Comparison of ENCODE assay signal across 11 mouse cellular contexts in genomic region chr11:117339050-117339449, GRCm38 (mm10).
DNase-seq lines count a peak whose midpoint lies in the region; ATAC-seq lines count a peak whose summit lies in the region.
"Had no signal": no experiment of that assay in that cellular context is flagged by ENCODE, and none has a peak within 500 bp of the region (broad histone marks: within the 10 kb centered on the region; RNA-seq: fewer than 3 reads in every experiment).

No protein-coding gene starts in this region.

- ATAC-seq in lung, embryonic 15.5 days (ENCODE audit: borderline replicate concordance, extremely low read depth, low FRiP score, low TSS enrichment) = no peak
- ATAC-seq in liver, embryonic 16.5 days (ENCODE audit: low read depth) = no peak
- ATAC-seq: activated CD4-positive, CD25-positive, alpha-beta regulatory T cell, adult 4 months; inflammation-experienced regulatory T-cells, adult 6 months had no signal

- no peak overlapping the region for H3K4me3 ChIP-seq in heart, embryonic 10.5 days
- H3K4me3 ChIP-seq in lung, embryonic 15.5 days = no peak overlapping the region
- H3K4me3 ChIP-seq in embryonic facial prominence, embryonic 10.5 days = no peak overlapping the region
- no peak overlapping the region for H3K4me3 ChIP-seq in liver, embryonic 16.5 days (ENCODE audit: low read depth, low read length)

- H3K4me2 ChIP-seq in lung, embryonic 15.5 days = no peak overlapping the region
- H3K4me2 ChIP-seq in liver, embryonic 16.5 days (ENCODE audit: low read depth, low read length) = no peak overlapping the region

- no peaks in the 10 kb centered on the region for H3K9me3 ChIP-seq in heart, embryonic 10.5 days
- H3K9me3 ChIP-seq in lung, embryonic 15.5 days = no peaks in the 10 kb centered on the region
- H3K9me3 ChIP-seq in embryonic facial prominence, embryonic 10.5 days = no peaks in the 10 kb centered on the region
- no peaks in the 10 kb centered on the region for H3K9me3 ChIP-seq in liver, embryonic 16.5 days (replicated peaks; ENCODE audit: control insufficient read depth, low read length)

- H3K4me1 ChIP-seq in heart, embryonic 10.5 days = peaks cover 97% of the 10 kb centered on the region
- peaks cover 87% of the 10 kb centered on the region for H3K4me1 ChIP-seq in lung, embryonic 15.5 days
- peaks cover 94% of the 10 kb centered on the region for H3K4me1 ChIP-seq in embryonic facial prominence, embryonic 10.5 days
- peaks cover 74% of the 10 kb centered on the region for H3K4me1 ChIP-seq in liver, embryonic 16.5 days (ENCODE audit: control insufficient read depth, low read depth, low read length)

- H3K9ac ChIP-seq in lung, embryonic 15.5 days = no peak overlapping the region
- no peak overlapping the region for H3K9ac ChIP-seq in liver, embryonic 16.5 days (ENCODE audit: low read depth, low read length)

- 78% methylated on average over 3 of the region's 3 CpGs for WGBS in heart, embryonic 10.5 days
- 61% methylated on average over 3 of the region's 3 CpGs for WGBS in lung, embryonic 15.5 days
- 88% methylated on average over 3 of the region's 3 CpGs for WGBS in embryonic facial prominence, embryonic 10.5 days
- 46% methylated on average over 3 of the region's 3 CpGs for WGBS in liver, embryonic 16.5 days (ENCODE audit: insufficient replicate concordance)

- peaks cover 16% of the 10 kb centered on the region; the same call in 1 of the 2 replicates for H3K36me3 ChIP-seq in heart, embryonic 10.5 days
- no peaks in the 10 kb centered on the region for H3K36me3 ChIP-seq in lung, embryonic 15.5 days
- peaks cover 74% of the 10 kb centered on the region for H3K36me3 ChIP-seq in embryonic facial prominence, embryonic 10.5 days (replicated peaks)
- no peaks in the 10 kb centered on the region for H3K36me3 ChIP-seq in liver, embryonic 16.5 days (ENCODE audit: control insufficient read depth, insufficient read depth)

- H3K27ac ChIP-seq in heart, embryonic 10.5 days = 0 out of 2 replicates have a peak overlapping the region, but pooled peaks have one; percentile 45
- peak overlapping the region; percentile 46; the same call in 1 of the 2 replicates for H3K27ac ChIP-seq in lung, embryonic 15.5 days
- peak overlapping the region; percentile 35; the same call in 1 of the 2 replicates for H3K27ac ChIP-seq in embryonic facial prominence, embryonic 10.5 days (replicated peaks)
- peak overlapping the region; percentile 61; the same call in 1 of the 2 replicates for H3K27ac ChIP-seq in liver, embryonic 16.5 days (ENCODE audit: low read length)

- DNase-seq in heart, embryonic 10.5 days (ENCODE audit: low spot score) = no peak
- no peak for DNase-seq in heart, postnatal 36 days
- DNase-seq in lung, postnatal 14 days = no peak
- DNase-seq in embryonic facial prominence, embryonic 10.5 days (ENCODE audit: low spot score) = no peak
- DNase-seq in gastrocnemius, postnatal 10 days = no peak
- no peak for DNase-seq in layer of hippocampus, postnatal 14 days (ENCODE audit: low spot score in 2 of 2)
- DNase-seq: cerebellum, adult 9-10 months had no signal

- H3K27me3 ChIP-seq in heart, embryonic 10.5 days (ENCODE audit: insufficient read depth, poor library complexity, severe bottlenecking) = no peaks in the 10 kb centered on the region
- no peaks in the 10 kb centered on the region for H3K27me3 ChIP-seq in lung, embryonic 15.5 days
- no peaks in the 10 kb centered on the region for H3K27me3 ChIP-seq in embryonic facial prominence, embryonic 10.5 days (replicated peaks; ENCODE audit: low read depth, poor library complexity, severe bottlenecking)
- H3K27me3 ChIP-seq in liver, embryonic 16.5 days (ENCODE audit: control insufficient read depth, insufficient read depth, low read depth, low read length) = no peaks in the 10 kb centered on the region

- intact Hi-C loops in heart, postnatal 36 days (cut with DNase I) = no loop called here
